Mouse (Mus musculus) intestine, postnatal 0 days (tissue): ENCODE results near the gene Xntrpc. TPM values are rescaled to one million over a fixed set of nuclear protein-coding genes. Genes with fewer than 3 reads are reported as not detected.

ENCODE experiments used
- ATAC-seq: fragments of 200-750 bp; cut with Nextera tagmentation; 2 replicates; pipeline ENCODE4 v1.8.0; 2017; ENCODE audit warnings: mild to moderate bottlenecking, moderate TSS enrichment, moderate library complexity
- H3K27ac ChIP-seq: fragments of 300-500 bp; sonication (generic); 2 replicates; pipeline ENCODE4 v1.5.1; 2014; ENCODE audit warnings: mild to moderate bottlenecking, low read depth, low read length, moderate library complexity
- H3K27me3 ChIP-seq: fragments of 300-500 bp; sonication (generic); replicated peaks from 2 replicates; pipeline ENCODE4 v1.6.1; 2014; ENCODE audit warnings: low read length, mixed read lengths; ENCODE audit not compliant: control insufficient read depth, insufficient read depth
- H3K36me3 ChIP-seq: fragments of 300-500 bp; sonication (generic); 2 replicates; pipeline ENCODE4 v1.6.1; 2014; ENCODE audit warnings: mild to moderate bottlenecking, moderate library complexity; ENCODE audit not compliant: control insufficient read depth, insufficient read depth
- H3K4me1 ChIP-seq: fragments of 300-500 bp; sonication (generic); replicated peaks from 2 replicates; pipeline ENCODE4 v1.6.1; 2014; ENCODE audit warnings: antibody characterized with exemption, low read length, mixed read lengths; ENCODE audit not compliant: control insufficient read depth, insufficient read depth
- H3K4me2 ChIP-seq: fragments of 300-500 bp; sonication (generic); replicated peaks from 2 replicates; pipeline ENCODE4 v1.6.1; 2014; ENCODE audit warnings: low read depth, mild to moderate bottlenecking, moderate library complexity
- H3K4me3 ChIP-seq: fragments of 300-500 bp; sonication (generic); 2 replicates; pipeline ENCODE4 v1.5.1; 2014; ENCODE audit warnings: low read depth, low read length
- H3K9ac ChIP-seq: fragments of 300-500 bp; sonication (generic); 2 replicates; pipeline ENCODE4 v1.6.1; 2014; ENCODE audit warnings: mild to moderate bottlenecking, low read depth, low read length
- H3K9me3 ChIP-seq: fragments of 300-500 bp; sonication (generic); 2 replicates; pipeline ENCODE4 v1.6.1; 2016; ENCODE audit warnings: mixed run types; ENCODE audit not compliant: control insufficient read depth
- CTCF ChIP-seq: sonication (generic); IDR thresholded peaks from 2 replicates; pipeline ENCODE4 v1.5.1; 2016; ENCODE audit warnings: low read depth, mild to moderate bottlenecking, control low read depth, antibody characterized with exemption, moderate library complexity
- WGBS: fragments of 180-500 bp; shearing (Covaris S2); extraction: QIAGEN DNeasy Blood & Tissue Kit; methylation state at CpG from one replicate; pipeline ENCODE4 v1.1.7; 2014; 5-methylcytosine and 5-hydroxymethylcytosine counted together
- polyA plus RNA-seq: library from polyadenylated mRNA; unstranded; fragments of >200 nt; fragmentation: Nextera tagmentation; extraction: Ambion mirVana; gene quantifications from 2 replicates; pipeline ENCODE4 v1.2.1, GENCODE M21; 2015

Gene Xntrpc
- polyA plus RNA-seq, 1 experiment from 2014 or later, result not detected

DNA sequence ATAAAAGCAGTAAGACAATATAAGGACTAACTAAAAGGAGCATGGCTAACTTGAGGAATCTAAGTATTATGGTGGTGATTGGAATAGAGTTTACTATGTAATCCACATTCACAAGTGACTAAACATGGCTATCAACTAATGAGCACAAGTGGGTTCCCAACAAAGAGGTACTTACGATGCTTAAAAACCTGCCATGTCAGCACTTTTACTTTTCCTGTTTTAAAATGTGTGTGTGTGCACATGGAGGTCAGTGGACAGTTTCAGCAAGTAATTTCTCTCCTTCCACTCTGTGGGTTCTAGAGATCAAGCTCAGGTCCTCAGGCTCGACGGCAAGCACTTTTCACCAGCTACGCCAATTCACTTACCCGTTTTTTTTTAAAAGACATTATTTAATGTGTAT, 72.4 kb downstream of the Xntrpc start:
- Histone ChIP-seq H3K27me3 (no peaks in the 10 kb centered on the region), H3K27ac (no peak overlapping the region), H3K4me3 (no peak overlapping the region), H3K9ac (no peak overlapping the region), H3K4me2 (no peak overlapping the region), H3K36me3 (peaks cover 69% of the 10 kb centered on the region), H3K9me3 (no peaks in the 10 kb centered on the region), H3K4me1 (no peaks in the 10 kb centered on the region)
- no peak for ATAC-seq
- TF ChIP-seq CTCF, result no peak
- WGBS, result 96% methylated on average over 5 of the region's 5 CpGs

Other genes starting within 250 kb of the Xntrpc start
- 2.7 and 3.2 TPM in 2 replicates for gene Phox2a, start 247.4 kb upstream of the Xntrpc start, polyA plus RNA-seq
- 18.2 and 25.8 TPM in 2 replicates for gene Inppl1, start 227.5 kb upstream of the Xntrpc start, polyA plus RNA-seq
- gene Folr2, start 208.5 kb upstream of the Xntrpc start, polyA plus RNA-seq, result 1.1 and 1.2 TPM in 2 replicates
- 56.2 and 58.1 TPM in 2 replicates for gene Anapc15, start 202.0 kb upstream of the Xntrpc start, polyA plus RNA-seq
- 521 and 623 TPM in 2 replicates for gene Folr1, start 194.9 kb upstream of the Xntrpc start, polyA plus RNA-seq
- 179 TPM in 2 replicates for gene Lamtor1, start 159.8 kb upstream of the Xntrpc start, polyA plus RNA-seq
- gene Tomt, start 159.4 kb upstream of the Xntrpc start, polyA plus RNA-seq, result 0.20 and 0.25 TPM in 2 replicates
- 3.1 and 3.6 TPM in 2 replicates for gene Lrrc51, start 131.8 kb upstream of the Xntrpc start, polyA plus RNA-seq
- gene Numa1, start 131.6 kb upstream of the Xntrpc start, polyA plus RNA-seq, result 17.0 and 19.2 TPM in 2 replicates
- gene Il18bp, start 47.0 kb upstream of the Xntrpc start, polyA plus RNA-seq, result 5.2 and 5.8 TPM in 2 replicates
- gene Rnf121, start 244 bp upstream of the Xntrpc start, polyA plus RNA-seq, result 21.9 and 22.3 TPM in 2 replicates
- 4.4 and 6.1 TPM in 2 replicates for gene Xndc1, start 202 bp upstream of the Xntrpc start, polyA plus RNA-seq
- 0.05 TPM in 1 of 2 replicates, not detected in the other for gene Trpc2, start 17.4 kb downstream of the Xntrpc start, polyA plus RNA-seq
- 0.13 TPM in 1 of 2 replicates, not detected in the other for gene Art1, start 36.0 kb downstream of the Xntrpc start, polyA plus RNA-seq
- 0.09 and 0.20 TPM in 2 replicates for gene Art5, start 43.8 kb downstream of the Xntrpc start, polyA plus RNA-seq
- not detected in 2 replicates for gene Chrna10, start 51.1 kb downstream of the Xntrpc start, polyA plus RNA-seq
- 13.3 and 14.8 TPM in 2 replicates for gene Nup98, start 144.5 kb downstream of the Xntrpc start, polyA plus RNA-seq
- gene Pgap2, start 144.5 kb downstream of the Xntrpc start, polyA plus RNA-seq, result 34.9 and 35.0 TPM in 2 replicates
- 74.2 and 78.1 TPM in 2 replicates for gene Rhog, start 190.3 kb downstream of the Xntrpc start, polyA plus RNA-seq
- 13.0 and 13.8 TPM in 2 replicates for gene Stim1, start 202.1 kb downstream of the Xntrpc start, polyA plus RNA-seq